Mouse (Mus musculus): ENCODE measurements around the gene Zswim7. TPM values are rescaled to one million over a fixed set of nuclear protein-coding genes. Genes with fewer than 3 reads are reported as not detected.

Zswim7 gene
- polyA plus RNA-seq, 1 experiment from 2014 or later = 13.4 TPM

- no peak for DNase-seq (ENCODE audit: low spot score, missing footprints)
- H3K36me3 ChIP-seq (ENCODE audit: control insufficient read depth, insufficient read depth, low read length) = no peaks in the 10 kb centered on the region
These were observed 60.2 kb downstream of the Zswim7 start for GRCm38 (mm10) chr11:62220756-62221510.

GRCm38 (mm10) chr11:62217751-62218150, 63.4 kb downstream of the Zswim7 start:
- Histone ChIP-seq H3K4me2 (no peak overlapping the region), H3K4me3 (ENCODE audit: low read depth, low read length) (no peak overlapping the region), H3K9me3 (ENCODE audit: control insufficient read depth, low read length) (no peaks in the 10 kb centered on the region), H3K27me3 (ENCODE audit: control insufficient read depth, insufficient read depth, low read length) (no peaks in the 10 kb centered on the region), H3K36me3 (ENCODE audit: control insufficient read depth, insufficient read depth, low read length) (no peaks in the 10 kb centered on the region), H3K9ac (ENCODE audit: low read length) (no peak overlapping the region), H3K27ac (ENCODE audit: low read depth, low read length) (no peak overlapping the region), H3K4me1 (ENCODE audit: control insufficient read depth, insufficient read depth, low read length) (no peaks in the 10 kb centered on the region)
- ATAC-seq (ENCODE audit: low FRiP score) (no peak), DNase-seq (ENCODE audit: low spot score, missing footprints) (no peak)
- WGBS = 78% methylated on average over 6 of the region's 6 CpGs

More at GRCm38 (mm10) chr11:62220756-62221510, 60.2 kb downstream of the Zswim7 start:
- Histone ChIP-seq H3K9me3 (ENCODE audit: control insufficient read depth, low read length) (no peaks in the 10 kb centered on the region), H3K9ac (ENCODE audit: low read length) (no peak overlapping the region), H3K4me3 (ENCODE audit: low read depth, low read length) (no peak overlapping the region), H3K4me1 (ENCODE audit: control insufficient read depth, insufficient read depth, low read length) (no peaks in the 10 kb centered on the region), H3K27me3 (ENCODE audit: control insufficient read depth, insufficient read depth, low read length) (no peaks in the 10 kb centered on the region), H3K27ac (ENCODE audit: low read depth, low read length) (no peak overlapping the region), H3K4me2 (no peak overlapping the region)
- WGBS = 81% methylated on average over 7 of the region's 7 CpGs
- ATAC-seq (ENCODE audit: low FRiP score) = no peak

Other genes starting within 250 kb of the Zswim7 start
- 3.4 and 5.4 TPM in 2 replicates for gene Adora2b, start 32.4 kb downstream of the Zswim7 start, polyA plus RNA-seq (2014; fragmentation: Nextera tagmentation; extraction: Ambion mirVana)
- gene Ttc19, start 98 bp upstream of the Zswim7 start, polyA plus RNA-seq (2014; fragmentation: Nextera tagmentation; extraction: Ambion mirVana) = 11.2 and 13.4 TPM in 2 replicates
- 15.4 and 15.9 TPM in 2 replicates for gene Pigl, start 177.1 kb upstream of the Zswim7 start, polyA plus RNA-seq (2014; fragmentation: Nextera tagmentation; extraction: Ambion mirVana)
- 176 and 183 TPM in 2 replicates for gene Ncor1, start 177.2 kb upstream of the Zswim7 start, polyA plus RNA-seq (2014; fragmentation: Nextera tagmentation; extraction: Ambion mirVana)